Mouse (Mus musculus) myocyte (in vitro differentiated cells): ENCODE data around the gene Lrtm2. TPM values are rescaled to one million over a fixed set of nuclear protein-coding genes. Genes with fewer than 3 reads are reported as not detected.
"Not testable (repeated sequence)": the region's sequence is repeated elsewhere in the genome, so short reads cannot be mapped to it uniquely, and the experiment has no call there.

ENCODE experiments used
- H3K27me3 ChIP-seq: one replicate; pipeline ENCODE4 v1.6.1; 2011; ENCODE audit not compliant: control insufficient read depth, insufficient read depth, insufficient read length
- H3K36me3 ChIP-seq: one replicate; pipeline ENCODE4 v1.6.1; 2011; ENCODE audit not compliant: control insufficient read depth, insufficient read depth
- H3K4me2 ChIP-seq: one replicate; pipeline ENCODE4 v1.6.1; 2011; ENCODE audit warnings: low read depth, control low read depth
- H3K4me3 ChIP-seq: one replicate; pipeline ENCODE4 v1.5.1; 2011; ENCODE audit warnings: mild to moderate bottlenecking, control low read depth, moderate library complexity
- H3K79me2 ChIP-seq: one replicate; pipeline ENCODE4 v1.6.1; 2011; ENCODE audit not compliant: control insufficient read depth, insufficient read depth
- H3ac ChIP-seq: one replicate; pipeline ENCODE4 v1.6.1; 2011; ENCODE audit not compliant: control insufficient read depth, insufficient read length
- CEBPB ChIP-seq: IDR thresholded peaks from 2 replicates; pipeline ENCODE4 v1.6.1; 2011; ENCODE audit warnings: mild to moderate bottlenecking, moderate library complexity; ENCODE audit not compliant: poor library complexity, insufficient read depth, severe bottlenecking
- E2F4 ChIP-seq: IDR thresholded peaks from one replicate; pipeline ENCODE4 v1.6.1; 2011; ENCODE audit warnings: mild to moderate bottlenecking, control low read depth, moderate library complexity; ENCODE audit not compliant: insufficient read depth
- MAX ChIP-seq: IDR thresholded peaks from one replicate; pipeline ENCODE4 v1.6.1; 2011; ENCODE audit warnings: low read depth, mild to moderate bottlenecking, control low read depth
- MYOD1 ChIP-seq, 3 experiments: IDR thresholded peaks; one replicate each; pipeline ENCODE4 v1.6.1; 2011; ENCODE audit warnings: control low read depth in 2 of 3, low read depth in 2 of 3, mild to moderate bottlenecking in 2 of 3, moderate library complexity in 1 of 3; ENCODE audit not compliant: insufficient read length in 2 of 3, control insufficient read depth in 1 of 3
- MYOG ChIP-seq, 3 experiments: IDR thresholded peaks; one replicate each; pipeline ENCODE4 v1.6.1; 2011; ENCODE audit warnings: control low read depth in 2 of 3, low read depth in 2 of 3, mild to moderate bottlenecking in 2 of 3; ENCODE audit not compliant: insufficient read length in 2 of 3, control insufficient read depth in 1 of 3, insufficient read depth in 1 of 3
- POLR2A ChIP-seq: IDR thresholded peaks from one replicate; pipeline ENCODE4 v1.6.1; 2011; ENCODE audit warnings: low read depth, mild to moderate bottlenecking, control low read depth, moderate library complexity; ENCODE audit not compliant: insufficient read length
- POLR2AphosphoS2 ChIP-seq: IDR thresholded peaks from one replicate; pipeline ENCODE4 v1.6.1; 2011; ENCODE audit warnings: low read depth, control low read depth; ENCODE audit not compliant: insufficient read length
- REST ChIP-seq: IDR thresholded peaks from one replicate; pipeline ENCODE4 v1.6.1; 2011; ENCODE audit warnings: mild to moderate bottlenecking, control low read depth, moderate library complexity; ENCODE audit not compliant: insufficient read depth, insufficient read length
- SRF ChIP-seq: IDR thresholded peaks from one replicate; pipeline ENCODE4 v1.6.1; 2011; ENCODE audit warnings: low read depth; ENCODE audit not compliant: control insufficient read depth, insufficient read length
- TCF12 ChIP-seq: IDR thresholded peaks from one replicate; pipeline ENCODE4 v1.6.1; 2011; ENCODE audit warnings: mild to moderate bottlenecking, control low read depth; ENCODE audit not compliant: poor library complexity, insufficient read depth, severe bottlenecking
- TCF3 ChIP-seq: IDR thresholded peaks from one replicate; pipeline ENCODE4 v1.6.1; 2011; ENCODE audit warnings: low read depth, control low read depth; ENCODE audit not compliant: insufficient read length
- USF1 ChIP-seq: IDR thresholded peaks from one replicate; pipeline ENCODE4 v1.6.1; 2011; ENCODE audit warnings: low read depth, mild to moderate bottlenecking, control low read depth, moderate library complexity
- polyA plus RNA-seq: library from polyadenylated mRNA; unstranded; fragments of >200 nt; fragmentation: generic; extraction: Trizol; gene quantifications from one replicate; pipeline ENCODE4 v1.2.1, GENCODE M21; 2012; ENCODE audit warnings: missing spikeins

Gene Lrtm2
- polyA plus RNA-seq, 1 experiment, result 0.06 TPM

DNA sequence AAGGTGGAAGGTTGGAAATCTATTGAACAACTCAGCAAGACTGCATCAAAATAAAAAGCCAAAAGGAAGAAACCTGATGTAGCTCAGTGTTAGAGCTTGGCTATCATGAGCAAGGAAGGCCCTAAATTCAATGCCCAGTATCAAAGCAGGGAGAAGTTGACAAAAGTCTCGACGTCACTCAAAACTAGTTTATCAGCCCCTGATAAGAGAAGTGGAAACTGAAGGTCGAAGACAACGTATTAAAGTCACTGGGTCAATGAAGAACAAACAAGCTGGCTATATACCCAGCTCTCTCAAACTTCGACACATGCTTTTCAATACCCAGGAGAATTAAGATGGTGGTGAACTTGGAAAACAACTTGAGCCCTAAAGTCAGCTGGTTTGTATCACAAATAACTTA lies 41.7 kb upstream of the Lrtm2 start:
- H3K4me2 ChIP-seq, result no peak overlapping the region
- TF ChIP-seq TCF3, result no peak
- TF ChIP-seq SRF, result no peak
- no peak overlapping the region for H3K4me3 ChIP-seq
- H3ac ChIP-seq, result no peak overlapping the region
- no peaks in the 10 kb centered on the region for H3K36me3 ChIP-seq
- no peaks in the 10 kb centered on the region for H3K27me3 ChIP-seq
- peaks cover 60% of the 10 kb centered on the region for H3K79me2 ChIP-seq

DNA sequence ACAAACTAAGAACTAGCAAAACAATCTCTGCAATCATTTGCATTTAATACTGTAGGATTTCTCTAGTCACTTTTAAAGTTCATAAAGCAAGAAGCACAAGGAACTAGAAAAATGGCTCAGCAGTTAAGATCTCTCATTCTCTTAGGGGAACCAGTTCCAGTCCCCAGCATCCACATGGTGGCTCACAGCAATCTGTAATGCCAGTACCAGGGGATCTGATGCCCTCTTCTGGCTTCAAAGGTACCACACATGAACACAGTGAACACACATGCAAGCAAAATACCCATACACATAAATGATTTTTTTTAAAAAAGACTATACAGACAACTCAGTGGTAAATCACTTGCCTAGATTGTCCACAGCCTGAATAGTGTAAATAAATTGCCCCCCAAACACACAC lies 41.1 kb upstream of the Lrtm2 start:
- Histone ChIP-seq H3K27me3 (no peaks in the 10 kb centered on the region), H3K4me3 (no peak overlapping the region), H3K4me2 (no peak overlapping the region), H3ac (no peak overlapping the region), H3K79me2 (peaks cover 54% of the 10 kb centered on the region), H3K36me3 (no peaks in the 10 kb centered on the region)
- TF ChIP-seq MAX, result no peak
- TF ChIP-seq MYOD1 (IDR thresholded peaks at IDR 0.05; ENCODE audit: control insufficient read depth in 1 of 3, insufficient read length in 2 of 3, low read depth in 2 of 3), result no peak
- TF ChIP-seq REST, result no peak
- TF ChIP-seq USF1, result no peak
- TF ChIP-seq POLR2A, result no peak
- no peak for TF ChIP-seq SRF
- TF ChIP-seq CEBPB, result no peak
- TF ChIP-seq MYOG (IDR thresholded peaks at IDR 0.05; ENCODE audit: control insufficient read depth in 1 of 3, insufficient read depth in 1 of 3, insufficient read length in 2 of 3, low read depth in 2 of 3), result no peak
- no peak for TF ChIP-seq TCF3
- no peak for TF ChIP-seq TCF12
- TF ChIP-seq E2F4, result no peak
- TF ChIP-seq POLR2AphosphoS2, result no peak

DNA sequence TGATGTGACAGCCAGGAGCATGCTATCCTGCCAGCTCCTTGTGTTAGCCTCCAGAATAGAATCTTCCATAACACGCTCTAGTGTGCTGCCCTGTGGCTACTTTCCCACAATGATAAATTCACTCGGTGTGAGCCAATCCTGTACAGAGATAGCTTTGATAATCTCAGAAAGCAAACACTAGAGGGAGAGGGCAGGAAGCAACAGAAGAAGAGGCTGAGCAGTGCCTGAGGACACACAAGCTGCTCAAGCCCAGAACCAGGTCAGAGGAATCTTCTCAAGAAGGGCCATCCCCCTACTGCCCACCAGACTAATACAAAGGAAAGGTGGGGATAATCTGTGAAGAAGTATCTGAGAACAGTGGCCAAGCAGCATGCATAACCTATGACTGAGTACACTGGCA lies 36.8 kb upstream of the Lrtm2 start:
- TF ChIP-seq POLR2A, result no peak
- TF ChIP-seq TCF3, result no peak
- no peak for TF ChIP-seq E2F4
- no peak for TF ChIP-seq REST
- TF ChIP-seq MYOD1 (IDR thresholded peaks at IDR 0.05; ENCODE audit: control insufficient read depth in 1 of 3, insufficient read length in 2 of 3, low read depth in 2 of 3), result no peak
- TF ChIP-seq POLR2AphosphoS2, result no peak
- TF ChIP-seq CEBPB, result no peak
- TF ChIP-seq TCF12, result no peak
- no peak for TF ChIP-seq MAX
- TF ChIP-seq SRF, result no peak
- TF ChIP-seq USF1, result no peak
- TF ChIP-seq MYOG (IDR thresholded peaks at IDR 0.05; ENCODE audit: control insufficient read depth in 1 of 3, insufficient read depth in 1 of 3, insufficient read length in 2 of 3, low read depth in 2 of 3), result no peak
- H3K4me3 ChIP-seq, result no peak overlapping the region
- peaks cover 10% of the 10 kb centered on the region for H3K36me3 ChIP-seq
- no peak overlapping the region for H3K4me2 ChIP-seq
- no peak overlapping the region for H3ac ChIP-seq
- no peaks in the 10 kb centered on the region for H3K27me3 ChIP-seq
- peaks cover 17% of the 10 kb centered on the region for H3K79me2 ChIP-seq

DNA sequence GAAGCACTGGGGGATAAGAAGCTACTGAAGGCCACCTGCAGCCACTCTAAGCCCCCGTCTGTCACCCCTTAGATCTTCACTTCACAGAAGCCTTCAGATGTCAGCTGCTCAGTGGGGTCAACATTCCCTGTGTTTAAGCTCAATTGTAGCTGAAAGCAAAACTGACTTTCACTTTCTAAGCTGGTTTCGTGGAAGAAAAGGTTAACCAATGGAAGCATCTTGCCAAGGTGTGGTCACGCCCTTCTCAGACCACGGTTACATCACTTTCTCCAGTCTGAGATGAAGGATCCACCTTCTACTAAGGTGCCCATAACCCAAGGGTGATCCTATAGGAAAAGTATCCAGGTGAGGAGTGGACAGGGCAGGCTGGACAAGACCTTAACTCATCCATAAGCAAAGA lies 36.2 kb upstream of the Lrtm2 start:
- H3K4me2 ChIP-seq, H3ac ChIP-seq, H3K4me3 ChIP-seq, H3K27me3 ChIP-seq: not testable (repeated sequence)
- peaks cover 10% of the 10 kb centered on the region for H3K36me3 ChIP-seq
- H3K79me2 ChIP-seq, result peaks cover 11% of the 10 kb centered on the region

DNA sequence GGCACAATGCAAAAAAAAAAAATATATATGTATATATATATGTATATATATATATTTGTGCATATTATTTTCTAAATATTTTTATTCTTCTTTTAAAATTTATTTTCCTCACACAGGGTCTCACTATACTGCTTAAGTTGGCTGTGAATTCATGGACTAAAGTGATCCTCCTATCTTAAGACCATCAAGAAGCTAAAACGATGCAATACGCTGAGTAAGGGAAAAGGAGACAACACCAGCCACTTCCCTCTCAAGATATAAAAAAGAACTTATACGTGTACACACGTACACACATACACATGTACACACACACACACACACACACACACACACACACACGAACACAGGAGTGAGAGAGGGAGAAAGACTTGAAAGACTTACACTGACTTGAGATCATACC lies 33.0 kb upstream of the Lrtm2 start:
- TF ChIP-seq REST, result no peak
- no peak for TF ChIP-seq TCF12
- no peak for TF ChIP-seq MYOD1 (IDR thresholded peaks at IDR 0.05; ENCODE audit: control insufficient read depth in 1 of 3, insufficient read length in 2 of 3, low read depth in 2 of 3)
- TF ChIP-seq E2F4, result no peak
- no peak for TF ChIP-seq CEBPB
- no peak for TF ChIP-seq POLR2AphosphoS2
- no peak for TF ChIP-seq POLR2A
- no peak for TF ChIP-seq MYOG (IDR thresholded peaks at IDR 0.05; ENCODE audit: control insufficient read depth in 1 of 3, insufficient read depth in 1 of 3, insufficient read length in 2 of 3, low read depth in 2 of 3)
- no peak for TF ChIP-seq TCF3
- TF ChIP-seq SRF, result no peak
- no peak for TF ChIP-seq USF1
- TF ChIP-seq MAX, result no peak
- Histone ChIP-seq H3K4me3 (no peak overlapping the region), H3K27me3 (no peaks in the 10 kb centered on the region), H3K36me3 (peaks cover 26% of the 10 kb centered on the region), H3K79me2 (no peaks in the 10 kb centered on the region), H3K4me2 (no peak overlapping the region), H3ac (no peak overlapping the region)
